Mouse (Mus musculus): ENCODE measurements around the gene Ly6g5c.

- TF ChIP-seq POLR2A (IDR thresholded peaks at IDR 0.05; ENCODE audit: borderline replicate concordance, extremely low read depth, insufficient read depth, insufficient read length, poor library complexity, severe bottlenecking) (no peak), CTCF (IDR thresholded peaks at IDR 0.05; ENCODE audit: borderline replicate concordance, extremely low read depth, insufficient read depth, insufficient read length) (no peak)
Measured at GRCm38 (mm10) chr17:35159638-35160037, 51.6 kb downstream of the Ly6g5c start.

All from brain, embryonic 14.5 days (tissue).